Mouse (Mus musculus) MEL (cell line): Measurements from ENCODE around the gene Cdh13. TPM values are rescaled to one million over a fixed set of nuclear protein-coding genes. Genes with fewer than 3 reads are reported as not detected.

Experiments
- DNase-seq: peaks from one replicate; pipeline ENCODE4 v3.0.0; 2011; ENCODE audit warnings: low read depth, low spot score
- H3K27ac ChIP-seq: 2 replicates; pipeline ENCODE4 v1.5.1; 2012; ENCODE audit warnings: low read depth, mild to moderate bottlenecking, control low read depth, low read length, moderate library complexity; ENCODE audit not compliant: control insufficient read depth
- H3K27me3 ChIP-seq, 2 experiments: fragments of 150-350 bp in 1 of 2; sonication (generic) in 1 of 2; 2 replicates each; pipeline ENCODE4 v1.6.1; 2012; ENCODE audit warnings: low read length in 2 of 2, mild to moderate bottlenecking in 2 of 2, improper control_type of control experiment in 1 of 2, moderate library complexity in 1 of 2; ENCODE audit not compliant: insufficient read depth in 2 of 2, control insufficient read depth in 1 of 2
- H3K36me3 ChIP-seq, 2 experiments: 2 replicates each; pipeline ENCODE4 v1.6.1; 2012 to 2014; ENCODE audit warnings: low read length in 2 of 2, improper control_type of control experiment in 1 of 2, inconsistent platforms in 1 of 2, mild to moderate bottlenecking in 1 of 2; ENCODE audit not compliant: insufficient read depth in 2 of 2, control insufficient read depth in 1 of 2
- H3K4me1 ChIP-seq, 2 experiments: fragments of 150-350 bp in 1 of 2; sonication (generic) in 1 of 2; 2 replicates each; pipeline ENCODE4 v1.6.1; 2012; ENCODE audit warnings: low read length in 2 of 2, improper control_type of control experiment in 1 of 2, mild to moderate bottlenecking in 1 of 2; ENCODE audit not compliant: insufficient read depth in 2 of 2, control insufficient read depth in 1 of 2
- H3K4me3 ChIP-seq, 2 experiments: fragments of 150-350 bp in 1 of 2; sonication (generic) in 1 of 2; 2 replicates each; pipeline ENCODE4 v1.5.1; 2012; ENCODE audit warnings: low read depth in 2 of 2, low read length in 2 of 2, mild to moderate bottlenecking in 2 of 2, moderate library complexity in 2 of 2, control low read depth in 1 of 2, improper control_type of control experiment in 1 of 2; ENCODE audit not compliant: control insufficient read depth in 1 of 2, insufficient read depth in 1 of 2
- H3K79me2 ChIP-seq: 2 replicates; pipeline ENCODE4 v1.6.1; 2012; ENCODE audit warnings: mild to moderate bottlenecking, low read length, moderate library complexity; ENCODE audit not compliant: control insufficient read depth, poor library complexity, insufficient read depth
- H3K9ac ChIP-seq: 2 replicates; pipeline ENCODE4 v1.6.1; 2012; ENCODE audit warnings: low read depth, mild to moderate bottlenecking, control low read depth, low read length, moderate library complexity; ENCODE audit not compliant: control insufficient read depth, poor library complexity, severe bottlenecking
- H3K9me3 ChIP-seq: fragments of 150-350 bp; sonication (generic); replicated peaks from 2 replicates; pipeline ENCODE4 v1.6.1; 2012; ENCODE audit warnings: mild to moderate bottlenecking, low read length, improper control_type of control experiment, moderate library complexity; ENCODE audit not compliant: insufficient read depth
- CHD1 ChIP-seq: IDR thresholded peaks from 2 replicates; pipeline ENCODE4 v1.6.1; 2012; ENCODE audit warnings: low read depth, mild to moderate bottlenecking, inconsistent platforms, low read length, improper control_type of control experiment
- CHD2 ChIP-seq: IDR thresholded peaks from 2 replicates; pipeline ENCODE4 v1.6.1; 2011; ENCODE audit warnings: low read length, improper control_type of control experiment
- E2F4 ChIP-seq: IDR thresholded peaks from 2 replicates; pipeline ENCODE4 v1.6.1; 2011; ENCODE audit warnings: low read depth, low read length, improper control_type of control experiment, borderline replicate concordance
- ELF1 ChIP-seq: IDR thresholded peaks from 2 replicates; pipeline ENCODE4 v1.6.1; 2014; ENCODE audit warnings: low read depth, mild to moderate bottlenecking, inconsistent platforms, low read length, improper control_type of control experiment, moderate library complexity
- ETS1 ChIP-seq: IDR thresholded peaks from 2 replicates; pipeline ENCODE4 v1.6.1; 2012; ENCODE audit warnings: low read depth, mild to moderate bottlenecking, inconsistent platforms, low read length, improper control_type of control experiment, moderate library complexity
- GATA1 ChIP-seq: IDR thresholded peaks from 2 replicates; pipeline ENCODE4 v1.6.1; 2011; ENCODE audit warnings: low read depth, low read length, improper control_type of control experiment
- HCFC1 ChIP-seq: IDR thresholded peaks from 2 replicates; pipeline ENCODE4 v1.6.1; 2012; ENCODE audit warnings: low read depth, mild to moderate bottlenecking, inconsistent platforms, low read length, improper control_type of control experiment, moderate library complexity
- MEF2A ChIP-seq: IDR thresholded peaks from 2 replicates; pipeline ENCODE4 v1.6.1; 2014; ENCODE audit warnings: low read depth, mild to moderate bottlenecking, inconsistent platforms, low read length, improper control_type of control experiment; ENCODE audit not compliant: poor library complexity, insufficient replicate concordance, severe bottlenecking; ENCODE audit errors: extremely low read depth
- MYB ChIP-seq: IDR thresholded peaks from 2 replicates; pipeline ENCODE4 v1.6.1; 2011; ENCODE audit warnings: mild to moderate bottlenecking, low read depth, low read length, improper control_type of control experiment
- MYC ChIP-seq: IDR thresholded peaks from 2 replicates; pipeline ENCODE4 v1.6.1; 2011; ENCODE audit warnings: low read depth, mild to moderate bottlenecking, low read length, improper control_type of control experiment, moderate library complexity
- NRF1 ChIP-seq: IDR thresholded peaks from 2 replicates; pipeline ENCODE4 v1.6.1; 2014; ENCODE audit warnings: low read depth, mild to moderate bottlenecking, inconsistent platforms, low read length, improper control_type of control experiment, moderate library complexity; ENCODE audit not compliant: poor library complexity, insufficient read depth, severe bottlenecking
- POLR2A ChIP-seq, 2 experiments: IDR thresholded peaks; 2 replicates each; pipeline ENCODE4 v1.6.1; 2011 to 2012; ENCODE audit warnings: low read length in 2 of 2, mild to moderate bottlenecking in 2 of 2, control low read depth in 1 of 2, improper control_type of control experiment in 1 of 2, low read depth in 1 of 2, moderate library complexity in 1 of 2; ENCODE audit not compliant: control insufficient read depth in 1 of 2, insufficient read depth in 1 of 2, poor library complexity in 1 of 2
- RCOR1 ChIP-seq: IDR thresholded peaks from 2 replicates; pipeline ENCODE4 v1.6.1; 2012; ENCODE audit warnings: low read depth, mild to moderate bottlenecking, inconsistent platforms, low read length, improper control_type of control experiment
- SIN3A ChIP-seq: IDR thresholded peaks from 2 replicates; pipeline ENCODE4 v1.6.1; 2012; ENCODE audit warnings: low read length, improper control_type of control experiment, inconsistent platforms
- SMC3 ChIP-seq: IDR thresholded peaks from 2 replicates; pipeline ENCODE4 v1.6.1; 2011; ENCODE audit warnings: low read depth, low read length, improper control_type of control experiment
- TBP ChIP-seq: IDR thresholded peaks from 2 replicates; pipeline ENCODE4 v1.8.0; 2011; ENCODE audit warnings: low read depth, low read length, improper control_type of control experiment
- USF1 ChIP-seq: IDR thresholded peaks from 2 replicates; pipeline ENCODE4 v1.6.1; 2014; ENCODE audit warnings: low read depth, mild to moderate bottlenecking, inconsistent platforms, low read length, improper control_type of control experiment, moderate library complexity
- ZC3H11A ChIP-seq: IDR thresholded peaks from 2 replicates; pipeline ENCODE4 v1.6.1; 2012; ENCODE audit warnings: low read depth, mild to moderate bottlenecking, inconsistent platforms, low read length, improper control_type of control experiment
- ZKSCAN1 ChIP-seq: IDR thresholded peaks from 2 replicates; pipeline ENCODE4 v1.6.1; 2012; ENCODE audit warnings: low read depth, mild to moderate bottlenecking, inconsistent platforms, low read length, improper control_type of control experiment, moderate library complexity
- ZMIZ1 ChIP-seq: IDR thresholded peaks from 2 replicates; pipeline ENCODE4 v1.6.1; 2012; ENCODE audit warnings: low read depth, mild to moderate bottlenecking, inconsistent platforms, low read length, improper control_type of control experiment, moderate library complexity
- ZNF384 ChIP-seq: IDR thresholded peaks from 2 replicates; pipeline ENCODE4 v1.6.1; 2012; ENCODE audit warnings: low read depth, mild to moderate bottlenecking, inconsistent platforms, low read length, improper control_type of control experiment
- polyA plus RNA-seq, 2 experiments: library from polyadenylated mRNA; stranded (reverse) in 1 of 2; unstranded in 1 of 2; fragments of >175 nt in 1 of 2; fragments of >200 nt in 1 of 2; gene quantifications; 2 replicates each; pipeline versions ENCODE4 v1.2.1 to v1.2.4; 2012; ENCODE audit warnings: low replicate concordance in 2 of 2, low read depth in 1 of 2; ENCODE audit not compliant: insufficient read length in 2 of 2, insufficient read depth in 1 of 2, missing spikeins in 1 of 2
- total RNA-seq: library from RNA; depleted of rRNA; stranded (reverse); fragments of 300-350 nt; gene quantifications from 2 replicates; pipeline ENCODE4 v1.2.3, GENCODE M21; 2012

The Cdh13 gene
- total and polyA plus RNA-seq, 3 experiments: not detected

- H3K4me3 ChIP-seq: no peak overlapping the region
- no peaks in the 10 kb centered on the region for H3K27me3 ChIP-seq
- no peaks in the 10 kb centered on the region for H3K4me1 ChIP-seq
- no peaks in the 10 kb centered on the region for H3K9me3 ChIP-seq
- DNase-seq: no peak
- H3K9ac ChIP-seq: no peak overlapping the region
- no peaks in the 10 kb centered on the region for H3K36me3 ChIP-seq
- H3K79me2 ChIP-seq: no peaks in the 10 kb centered on the region
- TF ChIP-seq USF1 (no peak), ZKSCAN1 (no peak), CHD1 (no peak), MYC (no peak), ELF1 (no peak), ZMIZ1 (no peak)
- no peak overlapping the region for H3K27ac ChIP-seq
These were observed 126.9 kb downstream of the Cdh13 start for GRCm38 (mm10) chr8:118410341-118410970.

GRCm38 (mm10) chr8:118415672-118416071 is 132.1 kb downstream of the Cdh13 start:
- Histone ChIP-seq H3K9ac (no peak overlapping the region), H3K79me2 (no peaks in the 10 kb centered on the region), H3K27ac (no peak overlapping the region), H3K36me3 (no peaks in the 10 kb centered on the region), H3K9me3 (no peaks in the 10 kb centered on the region), H3K4me1 (no peaks in the 10 kb centered on the region), H3K27me3 (no peaks in the 10 kb centered on the region), H3K4me3 (no peak overlapping the region)
- no peak for TF ChIP-seq ZMIZ1
- no peak for TF ChIP-seq ZKSCAN1
- no peak for TF ChIP-seq MYB
- no peak for TF ChIP-seq SMC3
- no peak for TF ChIP-seq CHD2
- TF ChIP-seq E2F4: no peak
- TF ChIP-seq MEF2A: no peak
- TF ChIP-seq SIN3A: no peak
- no peak for TF ChIP-seq POLR2A (IDR thresholded peaks at IDR 0.05; ENCODE audit: control insufficient read depth in 1 of 2, insufficient read depth in 1 of 2, low read depth in 1 of 2, low read length in 2 of 2, poor library complexity in 1 of 2)
- TF ChIP-seq CHD1: no peak
- no peak for TF ChIP-seq ZC3H11A
- TF ChIP-seq HCFC1: no peak
- TF ChIP-seq ZNF384: no peak
- TF ChIP-seq NRF1: no peak
- TF ChIP-seq RCOR1: no peak
- TF ChIP-seq GATA1: no peak
- no peak for TF ChIP-seq ETS1
- no peak for TF ChIP-seq TBP
- no peak for DNase-seq
